Mouse (Mus musculus) embryonic facial prominence, embryonic 13.5 days (tissue): ENCODE measurements at regions not wholly inside any gene's neighbourhood (a gene's known extent, or its start where the extent isn't known, plus 50 kb on each side); places are given as distances from the start of the nearest gene placed in this dataset.

Source experiments
- ATAC-seq: fragments of 200-750 bp; cut with Nextera tagmentation; 2 replicates; pipeline ENCODE4 v1.8.0; 2017; ENCODE audit warnings: low read depth; ENCODE audit not compliant: insufficient number of reproducible peaks, insufficient read depth, low FRiP score, low TSS enrichment
- H3K27ac ChIP-seq: fragments of 300-500 bp; sonication (generic); 2 replicates; pipeline ENCODE4 v1.5.1; 2015; ENCODE audit warnings: moderate library complexity, mild to moderate bottlenecking, inconsistent platforms
- H3K27me3 ChIP-seq: fragments of 300-500 bp; sonication (generic); 2 replicates; pipeline ENCODE4 v1.6.1; 2015; ENCODE audit warnings: mild to moderate bottlenecking, inconsistent platforms
- H3K36me3 ChIP-seq: fragments of 300-500 bp; sonication (generic); 2 replicates; pipeline ENCODE4 v1.6.1; 2015; ENCODE audit warnings: mild to moderate bottlenecking, inconsistent platforms
- H3K4me1 ChIP-seq: fragments of 300-500 bp; sonication (generic); 2 replicates; pipeline ENCODE4 v1.6.1; 2015; ENCODE audit warnings: inconsistent platforms
- H3K4me2 ChIP-seq: fragments of 300-500 bp; sonication (generic); 2 replicates; pipeline ENCODE4 v1.6.1; 2015; ENCODE audit warnings: moderate library complexity, mild to moderate bottlenecking, inconsistent platforms
- H3K4me3 ChIP-seq: fragments of 300-500 bp; sonication (generic); 2 replicates; pipeline ENCODE4 v1.5.1; 2015; ENCODE audit warnings: mild to moderate bottlenecking, inconsistent platforms
- H3K9ac ChIP-seq: fragments of 300-500 bp; sonication (generic); 2 replicates; pipeline ENCODE4 v1.6.1; 2015; ENCODE audit warnings: mild to moderate bottlenecking, inconsistent platforms
- H3K9me3 ChIP-seq: fragments of 300-500 bp; sonication (generic); 2 replicates; pipeline ENCODE4 v1.6.1; 2016; ENCODE audit warnings: inconsistent platforms
- WGBS: fragments of 180-500 bp; shearing (Covaris S2); methylation state at CpG from one replicate; pipeline ENCODE4 v1.1.7; 2015; ENCODE audit warnings: mixed read lengths; 5-methylcytosine and 5-hydroxymethylcytosine counted together

GRCm38 (mm10) chr10:95124476-95124875 is 179.8 kb upstream of the Plxnc1 start:
- Histone ChIP-seq H3K9ac (no peak overlapping the region), H3K4me3 (no peak overlapping the region), H3K27me3 (no peaks in the 10 kb centered on the region), H3K27ac (no peak overlapping the region), H3K4me2 (no peak overlapping the region), H3K4me1 (no peaks in the 10 kb centered on the region), H3K9me3 (no peaks in the 10 kb centered on the region), H3K36me3 (no peaks in the 10 kb centered on the region)
- WGBS, result 89% methylated on average over 2 of the region's 2 CpGs
- no peak for ATAC-seq

- no peak for ATAC-seq
- H3K27me3 ChIP-seq, result no peaks in the 10 kb centered on the region
- H3K4me2 ChIP-seq, result no peak overlapping the region
- WGBS, result 86% methylated on average over 4 of the region's 4 CpGs
- H3K36me3 ChIP-seq, result no peaks in the 10 kb centered on the region
- H3K9me3 ChIP-seq, result no peaks in the 10 kb centered on the region
- peaks cover 10% of the 10 kb centered on the region; the same call in 1 of the 2 replicates for H3K4me1 ChIP-seq
- no peak overlapping the region for H3K9ac ChIP-seq
- no peak overlapping the region for H3K4me3 ChIP-seq
- H3K27ac ChIP-seq, result no peak overlapping the region
Observed at GRCm38 (mm10) chr10:95120007-95120406, 175.4 kb upstream of the Plxnc1 start.

GRCm38 (mm10) chr10:95118786-95119351 is 174.2 kb upstream of the Plxnc1 start:
- Histone ChIP-seq H3K4me3 (no peak overlapping the region), H3K36me3 (no peaks in the 10 kb centered on the region), H3K9ac (no peak overlapping the region), H3K9me3 (no peaks in the 10 kb centered on the region), H3K4me1 (peaks cover 10% of the 10 kb centered on the region; the same call in 1 of the 2 replicates), H3K4me2 (no peak overlapping the region), H3K27ac (no peak overlapping the region), H3K27me3 (no peaks in the 10 kb centered on the region)
- ATAC-seq, result no peak
- WGBS, result 63% methylated on average over 8 of the region's 8 CpGs

GRCm38 (mm10) chr10:95117731-95118212 is 173.1 kb upstream of the Plxnc1 start:
- ATAC-seq, result no peak
- H3K4me2 ChIP-seq, result no peak overlapping the region
- peaks cover 15% of the 10 kb centered on the region for H3K4me1 ChIP-seq
- WGBS, result 59% methylated on average over 3 of the region's 3 CpGs
- no peaks in the 10 kb centered on the region for H3K9me3 ChIP-seq
- H3K27me3 ChIP-seq, result no peaks in the 10 kb centered on the region
- H3K36me3 ChIP-seq, result no peaks in the 10 kb centered on the region
- H3K27ac ChIP-seq, result no peak overlapping the region
- no peak overlapping the region for H3K9ac ChIP-seq
- no peak overlapping the region for H3K4me3 ChIP-seq

GRCm38 (mm10) chr10:95117041-95117730 is 172.6 kb upstream of the Plxnc1 start:
- Histone ChIP-seq H3K27ac (no peak overlapping the region), H3K4me2 (no peak overlapping the region), H3K9me3 (no peaks in the 10 kb centered on the region), H3K4me1 (peaks cover 21% of the 10 kb centered on the region), H3K9ac (no peak overlapping the region), H3K4me3 (no peak overlapping the region), H3K27me3 (no peaks in the 10 kb centered on the region), H3K36me3 (no peaks in the 10 kb centered on the region)
- WGBS, result 64% methylated on average over 6 of the region's 6 CpGs
- ATAC-seq, result no peak

- 57% methylated on average over 3 of the region's 3 CpGs for WGBS
Observed at GRCm38 (mm10) chr10:95116579-95117011, 172.0 kb upstream of the Plxnc1 start.

GRCm38 (mm10) chr10:95112837-95113388 is 168.3 kb upstream of the Plxnc1 start:
- H3K27me3 ChIP-seq, result no peaks in the 10 kb centered on the region
- H3K36me3 ChIP-seq, result no peaks in the 10 kb centered on the region
- H3K9ac ChIP-seq, result no peak overlapping the region
- WGBS, result 45% methylated on average over 9 of the region's 9 CpGs
- no peak overlapping the region for H3K4me2 ChIP-seq
- no peak overlapping the region for H3K27ac ChIP-seq
- no peak for ATAC-seq
- no peaks in the 10 kb centered on the region for H3K9me3 ChIP-seq
- H3K4me1 ChIP-seq, result peaks cover 20% of the 10 kb centered on the region
- H3K4me3 ChIP-seq, result no peak overlapping the region

More at GRCm38 (mm10) chr10:95116579-95117011, 172.0 kb upstream of the Plxnc1 start:
- no peaks in the 10 kb centered on the region for H3K27me3 ChIP-seq
- no peaks in the 10 kb centered on the region for H3K9me3 ChIP-seq
- no peak overlapping the region for H3K9ac ChIP-seq
- ATAC-seq, result no peak
- H3K4me3 ChIP-seq, result no peak overlapping the region
- no peak overlapping the region for H3K27ac ChIP-seq
- H3K4me2 ChIP-seq, result no peak overlapping the region
- H3K4me1 ChIP-seq, result peaks cover 24% of the 10 kb centered on the region
- H3K36me3 ChIP-seq, result no peaks in the 10 kb centered on the region

GRCm38 (mm10) chr10:95112231-95112774 is 167.7 kb upstream of the Plxnc1 start:
- H3K9ac ChIP-seq, result no peak overlapping the region
- H3K27ac ChIP-seq, result no peak overlapping the region
- H3K4me2 ChIP-seq, result no peak overlapping the region
- no peaks in the 10 kb centered on the region for H3K9me3 ChIP-seq
- no peak overlapping the region for H3K4me3 ChIP-seq
- WGBS, result 56% methylated on average over 14 of the region's 14 CpGs
- 0 out of 2 replicates have a peak, but pooled peaks have one; percentile 10 for ATAC-seq
- H3K4me1 ChIP-seq, result peaks cover 20% of the 10 kb centered on the region
- no peaks in the 10 kb centered on the region for H3K36me3 ChIP-seq
- no peaks in the 10 kb centered on the region for H3K27me3 ChIP-seq

- Histone ChIP-seq H3K4me1 (peaks cover 24% of the 10 kb centered on the region), H3K9ac (no peak overlapping the region), H3K9me3 (no peaks in the 10 kb centered on the region), H3K4me3 (no peak overlapping the region), H3K36me3 (no peaks in the 10 kb centered on the region), H3K27me3 (no peaks in the 10 kb centered on the region), H3K27ac (no peak overlapping the region), H3K4me2 (no peak overlapping the region)
- WGBS, result 88% methylated on average over 21 of the region's 21 CpGs
- no peak for ATAC-seq
Observed at GRCm38 (mm10) chr10:95110786-95111185, 166.2 kb upstream of the Plxnc1 start.

- no peak for ATAC-seq
- no peaks in the 10 kb centered on the region for H3K36me3 ChIP-seq
- 87% methylated on average over 2 of the region's 2 CpGs for WGBS
Observed at GRCm38 (mm10) chr10:95109576-95109975, 164.9 kb upstream of the Plxnc1 start.

GRCm38 (mm10) chr10:95107532-95108251 is 163.1 kb upstream of the Plxnc1 start:
- H3K4me1 ChIP-seq, result peaks cover 19% of the 10 kb centered on the region
- no peaks in the 10 kb centered on the region for H3K9me3 ChIP-seq
- ATAC-seq, result peak; percentile 37; the same call in 1 of the 2 replicates
- 22% methylated on average over 3 of the region's 3 CpGs for WGBS
- peak overlapping the region; percentile 60 for H3K27ac ChIP-seq
- no peaks in the 10 kb centered on the region for H3K27me3 ChIP-seq
- no peaks in the 10 kb centered on the region for H3K36me3 ChIP-seq
- no peak overlapping the region for H3K4me2 ChIP-seq
- no peak overlapping the region for H3K9ac ChIP-seq
- no peak overlapping the region for H3K4me3 ChIP-seq

More at GRCm38 (mm10) chr10:95109576-95109975, 164.9 kb upstream of the Plxnc1 start:
- Histone ChIP-seq H3K4me2 (no peak overlapping the region), H3K4me1 (peaks cover 24% of the 10 kb centered on the region), H3K9me3 (no peaks in the 10 kb centered on the region), H3K27me3 (no peaks in the 10 kb centered on the region), H3K27ac (no peak overlapping the region), H3K4me3 (no peak overlapping the region), H3K9ac (no peak overlapping the region)
